Mouse (Mus musculus) ZHBTc4 (cell line): ENCODE results near the gene Marc2.

Experiments used
- DNase-seq: peaks from one replicate; pipeline ENCODE4 v3.0.0-alpha.2; 2011; ENCODE audit warnings: low read depth, low spot score

Gene Marc2

GRCm38 (mm10) chr1:184846092-184846750 is at the start of gene Marc2:
TSS of gene Marc2 (minus strand) at chr1:184846451.
- no peak for DNase-seq

GRCm38 (mm10) chr1:184891998-184892397 is 45.7 kb upstream of the Marc2 start:
- no peak for DNase-seq

- DNase-seq = no peak
These were observed 43.2 kb upstream of the Marc2 start for GRCm38 (mm10) chr1:184889454-184889853.

- DNase-seq = peak; percentile 62
These were observed 39.9 kb upstream of the Marc2 start for GRCm38 (mm10) chr1:184886160-184886559.

GRCm38 (mm10) chr1:184882281-184883268 is 36.3 kb upstream of the Marc2 start, which contains the start of gene C130074G19Rik:
TSS of gene C130074G19Rik (minus strand) at chr1:184883218.
- DNase-seq = peak; percentile 93

- no peak for DNase-seq
These were observed 35.6 kb upstream of the Marc2 start for GRCm38 (mm10) chr1:184881861-184882260.

GRCm38 (mm10) chr1:184881211-184881610 is 35.0 kb upstream of the Marc2 start:
- DNase-seq = no peak

- DNase-seq = no peak
These were observed 32.6 kb upstream of the Marc2 start for GRCm38 (mm10) chr1:184878860-184879259.

GRCm38 (mm10) chr1:184877306-184877705 is 31.1 kb upstream of the Marc2 start:
- no peak for DNase-seq

GRCm38 (mm10) chr1:184873910-184874309 is 27.7 kb upstream of the Marc2 start:
- no peak for DNase-seq

- DNase-seq = no peak
These were observed 26.0 kb upstream of the Marc2 start for GRCm38 (mm10) chr1:184872069-184872819.

- DNase-seq = no peak
These were observed 25.3 kb upstream of the Marc2 start for GRCm38 (mm10) chr1:184871506-184871905.

GRCm38 (mm10) chr1:184870646-184871385 is 24.6 kb upstream of the Marc2 start:
- no peak for DNase-seq

- DNase-seq = no peak
These were observed 23.8 kb upstream of the Marc2 start for GRCm38 (mm10) chr1:184869939-184870565.

GRCm38 (mm10) chr1:184867640-184868120 is 21.4 kb upstream of the Marc2 start:
- DNase-seq = no peak

- DNase-seq = no peak
These were observed 18.1 kb upstream of the Marc2 start for GRCm38 (mm10) chr1:184864381-184864801.

- no peak for DNase-seq
These were observed 16.4 kb upstream of the Marc2 start for GRCm38 (mm10) chr1:184862636-184863035.

GRCm38 (mm10) chr1:184861551-184861950 is 15.3 kb upstream of the Marc2 start:
- DNase-seq = no peak

- DNase-seq = no peak
These were observed 14.0 kb upstream of the Marc2 start for GRCm38 (mm10) chr1:184860276-184860675.

- no peak for DNase-seq
These were observed 12.0 kb upstream of the Marc2 start for GRCm38 (mm10) chr1:184858253-184858652.
